Mouse (Mus musculus): ENCODE measurements at regions not wholly inside any gene's neighbourhood (a gene's known extent, or its start where the extent isn't known, plus 50 kb on each side); places are given as distances from the start of the nearest gene placed in this dataset.
"Not testable (repeated sequence)": the region's sequence is repeated elsewhere in the genome, so short reads cannot be mapped to it uniquely, and the experiment has no call there.

- ATAC-seq (ENCODE audit: low FRiP score, low read depth): no peak
- H3K4me2 ChIP-seq: no peak overlapping the region
- H3K27me3 ChIP-seq: no peaks in the 10 kb centered on the region
- H3K27ac ChIP-seq (replicated peaks): no peak overlapping the region
- H3K4me1 ChIP-seq (replicated peaks): no peaks in the 10 kb centered on the region
- 92% methylated on average over 1 of the region's 1 CpGs for WGBS
- no peak overlapping the region for H3K4me3 ChIP-seq
- H3K9me3 ChIP-seq: no peaks in the 10 kb centered on the region
- H3K36me3 ChIP-seq: no peaks in the 10 kb centered on the region
- no peak overlapping the region for H3K9ac ChIP-seq
These were observed 345.5 kb downstream of the Hdgfl1 start for GRCm38 (mm10) chr13:26424513-26424912.

DNA sequence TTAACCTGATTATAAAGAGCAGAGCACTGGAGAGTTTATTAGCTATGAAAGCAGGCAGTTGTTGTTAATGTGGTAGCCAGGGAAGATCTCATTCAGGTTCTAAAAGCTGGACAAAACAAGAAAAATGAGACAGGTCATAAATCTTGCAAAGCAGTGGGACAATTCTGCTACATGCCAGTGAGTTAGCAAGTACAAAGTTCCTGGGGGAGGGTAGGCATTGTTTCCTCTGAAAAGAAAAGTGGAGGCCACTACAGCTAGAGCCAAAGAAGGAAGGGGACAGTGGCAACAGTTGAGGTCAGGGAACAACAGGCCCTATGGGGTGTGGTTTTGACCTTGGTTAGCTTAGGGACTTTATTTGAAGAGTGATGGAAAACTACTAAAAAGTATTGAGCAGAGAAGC, 364.2 kb downstream of the Hdgfl1 start:
- Histone ChIP-seq H3K4me2 (no peak overlapping the region), H3K27me3 (no peaks in the 10 kb centered on the region), H3K27ac (replicated peaks) (no peak overlapping the region), H3K9me3 (no peaks in the 10 kb centered on the region), H3K4me3 (no peak overlapping the region), H3K9ac (no peak overlapping the region), H3K4me1 (replicated peaks) (no peaks in the 10 kb centered on the region), H3K36me3 (no peaks in the 10 kb centered on the region)
- ATAC-seq (ENCODE audit: low FRiP score, low read depth): no peak

DNA sequence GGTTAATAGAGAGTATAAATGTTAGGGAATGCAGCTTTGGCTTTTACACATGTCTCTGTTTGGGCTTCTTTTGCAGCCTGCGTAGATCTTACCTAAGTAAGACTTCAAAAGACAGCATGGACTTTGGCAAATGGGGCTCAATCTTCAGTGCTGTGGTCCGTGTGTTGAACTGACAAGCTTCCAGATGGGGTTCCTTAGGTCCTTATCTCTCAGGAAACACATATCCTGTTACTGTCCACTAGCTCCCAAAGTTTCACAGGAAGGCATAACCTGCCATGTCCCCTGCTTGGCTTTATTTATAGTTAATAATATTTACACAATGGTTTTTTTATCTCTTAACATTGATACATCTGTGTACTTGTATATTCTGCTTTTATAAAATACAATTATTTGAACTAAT, 365.3 kb downstream of the Hdgfl1 start:
- ATAC-seq (ENCODE audit: low FRiP score, low read depth): no peak
- no peaks in the 10 kb centered on the region for H3K36me3 ChIP-seq
- no peak overlapping the region for H3K4me3 ChIP-seq
- WGBS: 78% methylated on average over 2 of the region's 2 CpGs
- no peaks in the 10 kb centered on the region for H3K9me3 ChIP-seq
- no peaks in the 10 kb centered on the region for H3K27me3 ChIP-seq
- H3K27ac ChIP-seq (replicated peaks): no peak overlapping the region
- no peaks in the 10 kb centered on the region for H3K4me1 ChIP-seq (replicated peaks)
- no peak overlapping the region for H3K9ac ChIP-seq
- H3K4me2 ChIP-seq: no peak overlapping the region

DNA sequence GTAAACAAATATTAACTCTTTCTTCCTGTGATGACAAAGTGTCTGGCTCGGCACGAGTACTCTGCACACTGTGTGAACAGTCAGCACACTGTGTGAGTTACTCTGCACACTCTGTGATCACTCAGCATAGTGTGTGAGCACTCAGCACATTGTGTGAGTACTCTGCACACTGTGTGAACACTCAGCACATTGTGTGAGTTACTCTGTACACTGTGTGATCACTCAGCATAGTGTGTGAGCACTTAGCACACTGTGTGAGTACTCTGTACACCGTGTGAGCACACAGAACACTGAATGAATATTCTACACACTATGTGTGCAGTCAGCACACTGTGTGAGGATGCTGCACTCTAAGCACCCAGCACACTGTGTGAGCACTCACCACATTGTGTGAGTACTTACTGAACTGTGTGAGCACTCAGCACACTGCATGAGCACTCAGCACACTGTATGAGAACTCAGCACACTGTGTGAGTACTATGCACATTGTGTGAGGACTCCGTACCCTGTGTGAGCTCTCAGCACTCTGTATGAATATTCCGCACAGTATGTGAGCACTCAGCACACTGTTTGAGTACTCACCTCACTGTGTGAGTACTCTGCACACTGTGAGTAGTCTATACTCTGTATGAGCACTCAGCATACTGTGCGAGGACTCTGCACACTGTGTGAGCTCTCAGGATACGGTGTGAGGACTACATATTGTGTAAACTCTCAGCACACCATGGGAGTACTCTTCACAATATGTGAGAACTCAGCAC, 381.9 kb downstream of the Hdgfl1 start:
- peak; percentile 48; the same call in 1 of the 2 replicates for ATAC-seq (ENCODE audit: low FRiP score, low read depth)
- no peaks in the 10 kb centered on the region for H3K4me1 ChIP-seq (replicated peaks)
- no peak overlapping the region for H3K4me2 ChIP-seq

DNA sequence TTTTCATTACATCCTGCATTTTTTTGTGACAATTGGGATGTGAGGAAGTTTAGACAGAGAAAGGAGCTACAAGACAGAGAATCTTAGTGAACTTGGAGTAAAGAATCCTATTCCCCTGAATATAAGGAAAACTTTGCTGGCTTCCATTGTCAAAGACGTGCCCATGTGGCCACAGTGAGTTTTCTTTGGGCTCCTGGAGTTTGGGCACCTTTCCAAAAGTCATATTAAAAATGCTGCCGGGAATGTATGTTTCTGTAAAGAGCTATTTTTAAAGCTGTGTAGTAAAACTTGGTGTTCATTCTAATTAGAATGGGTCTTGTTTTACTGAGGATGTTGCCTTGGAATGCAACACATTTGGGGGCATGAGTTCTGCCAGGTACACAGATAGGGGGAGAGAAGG, 387.3 kb downstream of the Hdgfl1 start:
- Histone ChIP-seq H3K9ac (no peak overlapping the region), H3K27me3 (no peaks in the 10 kb centered on the region), H3K36me3 (no peaks in the 10 kb centered on the region), H3K27ac (replicated peaks) (no peak overlapping the region), H3K9me3 (no peaks in the 10 kb centered on the region), H3K4me2 (no peak overlapping the region), H3K4me1 (replicated peaks) (no peaks in the 10 kb centered on the region), H3K4me3 (no peak overlapping the region)
- no peak for ATAC-seq (ENCODE audit: low FRiP score, low read depth)
- 58% methylated on average over 2 of the region's 2 CpGs for WGBS

More for the DNA sequence above, 381.9 kb downstream of the Hdgfl1 start:
- Histone ChIP-seq H3K4me3 (no peak overlapping the region), H3K9me3 (no peaks in the 10 kb centered on the region), H3K27ac (replicated peaks) (no peak overlapping the region), H3K9ac (no peak overlapping the region), H3K36me3 (no peaks in the 10 kb centered on the region), H3K27me3 (no peaks in the 10 kb centered on the region)
- WGBS: 91% methylated on average over 7 of the region's 7 CpGs

- Histone ChIP-seq H3K9ac (no peak overlapping the region), H3K9me3 (no peaks in the 10 kb centered on the region), H3K4me2 (no peak overlapping the region), H3K27me3 (no peaks in the 10 kb centered on the region), H3K36me3 (no peaks in the 10 kb centered on the region), H3K4me3 (no peak overlapping the region), H3K27ac (replicated peaks) (no peak overlapping the region), H3K4me1 (replicated peaks) (no peaks in the 10 kb centered on the region)
- no peak for ATAC-seq (ENCODE audit: low FRiP score, low read depth)
- 75% methylated on average over 2 of the region's 2 CpGs for WGBS
These were observed 387.8 kb downstream of the Hdgfl1 start for GRCm38 (mm10) chr13:26382154-26382553.

DNA sequence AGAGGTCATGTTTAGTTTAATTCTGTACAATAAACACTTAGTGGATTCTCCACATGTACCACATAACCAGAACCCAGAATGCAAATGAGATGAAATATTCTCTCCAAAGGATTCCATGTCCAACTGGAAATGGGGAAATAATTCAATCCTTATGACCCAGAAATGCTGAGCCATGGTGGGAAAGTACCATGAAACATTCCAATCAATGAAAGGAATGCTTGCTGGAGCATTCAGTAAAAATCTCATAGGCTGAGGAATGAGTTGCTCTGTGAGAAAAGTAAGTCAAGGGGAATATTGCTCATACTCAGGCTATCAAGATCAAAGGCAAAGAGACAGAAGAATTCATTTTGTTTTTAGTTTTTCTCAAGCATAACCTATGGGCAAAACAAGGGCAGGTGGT, 394.4 kb downstream of the Hdgfl1 start:
- Histone ChIP-seq H3K27ac (replicated peaks) (no peak overlapping the region), H3K4me2 (no peak overlapping the region), H3K36me3 (no peaks in the 10 kb centered on the region), H3K27me3 (no peaks in the 10 kb centered on the region), H3K4me3 (no peak overlapping the region), H3K4me1 (replicated peaks) (no peaks in the 10 kb centered on the region), H3K9me3 (no peaks in the 10 kb centered on the region), H3K9ac (no peak overlapping the region)
- no peak for ATAC-seq (ENCODE audit: low FRiP score, low read depth)

GRCm38 (mm10) chr13:26365911-26366310, 404.1 kb downstream of the Hdgfl1 start:
- not testable (repeated sequence) for H3K27ac ChIP-seq (replicated peaks); H3K27me3 ChIP-seq; H3K4me2 ChIP-seq; H3K9me3 ChIP-seq; H3K4me1 ChIP-seq (replicated peaks); H3K36me3 ChIP-seq; H3K4me3 ChIP-seq; ATAC-seq (ENCODE audit: low FRiP score, low read depth); H3K9ac ChIP-seq
- WGBS: 91% methylated on average over 6 of the region's 6 CpGs

DNA sequence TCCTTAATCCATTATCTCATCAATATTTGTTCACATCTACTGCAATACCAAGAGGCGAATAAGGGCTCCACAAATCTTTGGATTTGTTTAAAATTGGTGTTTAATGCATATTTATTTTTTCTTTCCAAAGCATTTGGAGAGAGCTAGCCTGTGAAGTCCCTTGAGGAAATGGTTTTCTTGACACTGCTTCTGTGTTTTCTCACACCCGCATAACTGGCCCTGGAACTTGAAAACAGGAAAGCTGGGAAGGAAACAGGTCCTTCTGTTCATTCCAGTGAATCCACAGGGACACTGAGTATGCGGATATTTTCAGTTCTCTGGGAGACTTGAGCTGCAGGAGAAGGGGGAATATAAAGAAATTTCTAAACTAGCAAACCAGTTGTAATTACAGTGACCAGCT, 413.6 kb downstream of the Hdgfl1 start:
- Histone ChIP-seq H3K27ac (replicated peaks) (no peak overlapping the region), H3K9me3 (no peaks in the 10 kb centered on the region), H3K4me3 (no peak overlapping the region), H3K27me3 (no peaks in the 10 kb centered on the region), H3K4me1 (replicated peaks) (no peaks in the 10 kb centered on the region), H3K4me2 (no peak overlapping the region), H3K9ac (no peak overlapping the region), H3K36me3 (no peaks in the 10 kb centered on the region)
- WGBS: 79% methylated on average over 3 of the region's 3 CpGs
- ATAC-seq (ENCODE audit: low FRiP score, low read depth): no peak

DNA sequence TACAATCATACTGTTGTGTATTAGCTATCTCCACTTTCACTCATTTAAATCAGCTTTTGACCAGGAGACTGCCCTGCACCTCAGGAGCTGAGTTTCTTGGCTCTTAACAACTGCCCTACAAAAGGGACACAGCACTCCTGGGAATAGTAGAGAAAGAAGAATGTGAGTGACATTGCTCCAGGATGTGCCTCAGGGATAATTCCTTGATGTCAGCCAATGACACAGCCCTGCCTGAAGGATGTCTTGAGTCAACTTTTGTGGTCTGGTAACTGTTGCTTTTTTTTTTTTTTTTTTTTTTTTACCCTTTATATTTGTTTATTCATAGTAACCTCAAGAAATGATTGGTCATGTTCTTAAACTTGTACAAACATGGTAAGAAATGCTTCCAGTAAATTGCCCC, 415.5 kb downstream of the Hdgfl1 start:
- no peak overlapping the region for H3K4me3 ChIP-seq
- H3K36me3 ChIP-seq: no peaks in the 10 kb centered on the region
- H3K9ac ChIP-seq: no peak overlapping the region
- H3K9me3 ChIP-seq: no peaks in the 10 kb centered on the region
- ATAC-seq (ENCODE audit: low FRiP score, low read depth): no peak
- no peak overlapping the region for H3K4me2 ChIP-seq
- no peaks in the 10 kb centered on the region for H3K4me1 ChIP-seq (replicated peaks)
- H3K27ac ChIP-seq (replicated peaks): no peak overlapping the region
- H3K27me3 ChIP-seq: no peaks in the 10 kb centered on the region

GRCm38 (mm10) chr13:26350510-26350909, 419.5 kb downstream of the Hdgfl1 start:
- no peak overlapping the region for H3K4me3 ChIP-seq
- 0 out of 2 replicates have a peak, but pooled peaks cover 6% of the 10 kb centered on the region for H3K9me3 ChIP-seq
- no peak for ATAC-seq (ENCODE audit: low FRiP score, low read depth)
- H3K9ac ChIP-seq: no peak overlapping the region
- H3K27me3 ChIP-seq: no peaks in the 10 kb centered on the region
- WGBS: 91% methylated on average over 3 of the region's 3 CpGs
- H3K27ac ChIP-seq (replicated peaks): no peak overlapping the region
- no peak overlapping the region for H3K4me2 ChIP-seq
- no peaks in the 10 kb centered on the region for H3K36me3 ChIP-seq
- H3K4me1 ChIP-seq (replicated peaks): no peaks in the 10 kb centered on the region

DNA sequence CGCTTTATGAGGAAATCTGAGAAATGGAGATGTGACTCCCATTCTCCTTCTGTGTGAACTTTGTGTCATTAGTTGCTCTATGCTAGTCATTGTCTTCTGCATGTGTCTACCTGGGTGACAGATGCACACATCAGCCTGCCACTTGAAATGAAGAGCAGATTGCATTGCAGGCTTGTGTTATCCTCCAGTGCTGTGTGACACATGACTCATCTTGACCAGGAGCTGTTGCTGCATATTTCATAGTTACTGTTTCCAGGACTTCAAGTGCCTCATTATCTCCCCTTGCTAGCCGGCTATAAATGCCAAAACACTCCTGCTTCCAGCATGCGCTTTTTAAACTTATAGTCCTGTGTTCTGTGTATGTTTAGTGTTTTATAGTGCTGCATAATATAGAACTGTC, 431.2 kb downstream of the Hdgfl1 start:
- 77% methylated on average over 3 of the region's 3 CpGs for WGBS
- H3K4me1 ChIP-seq (replicated peaks): no peaks in the 10 kb centered on the region
- ATAC-seq (ENCODE audit: low FRiP score, low read depth): no peak
- H3K36me3 ChIP-seq: no peaks in the 10 kb centered on the region
- H3K9me3 ChIP-seq: no peaks in the 10 kb centered on the region
- H3K4me2 ChIP-seq: no peak overlapping the region
- no peak overlapping the region for H3K4me3 ChIP-seq
- H3K9ac ChIP-seq: no peak overlapping the region
- H3K27me3 ChIP-seq: no peaks in the 10 kb centered on the region
- no peak overlapping the region for H3K27ac ChIP-seq (replicated peaks)

DNA sequence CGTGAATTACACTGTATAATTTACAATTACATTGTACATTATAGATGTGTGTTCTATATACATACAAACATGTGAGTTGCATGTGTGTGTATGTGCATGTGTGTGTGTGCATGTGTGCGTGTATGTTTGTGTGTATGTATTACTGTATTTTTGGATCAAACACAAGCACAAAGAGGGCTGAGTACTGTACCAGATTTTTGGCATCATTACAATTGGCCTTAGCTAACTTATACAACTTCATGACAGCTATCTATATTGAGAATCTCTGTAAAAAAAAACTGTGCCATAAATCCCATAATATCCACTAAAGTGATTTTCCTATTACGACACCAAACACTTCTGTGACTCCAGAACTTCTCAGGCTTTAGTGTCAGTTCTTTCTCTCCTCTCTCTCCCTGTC, 444.9 kb downstream of the Hdgfl1 start:
- H3K9me3 ChIP-seq: no peaks in the 10 kb centered on the region
- H3K4me3 ChIP-seq: no peak overlapping the region
- H3K27me3 ChIP-seq: no peaks in the 10 kb centered on the region
- no peaks in the 10 kb centered on the region for H3K4me1 ChIP-seq (replicated peaks)
- no peak overlapping the region for H3K27ac ChIP-seq (replicated peaks)
- 93% methylated on average over 3 of the region's 3 CpGs for WGBS
- ATAC-seq (ENCODE audit: low FRiP score, low read depth): no peak
- H3K9ac ChIP-seq: no peak overlapping the region
- H3K36me3 ChIP-seq: no peaks in the 10 kb centered on the region
- no peak overlapping the region for H3K4me2 ChIP-seq

All from hindbrain, embryonic 15.5 days (tissue).